Mouse (Mus musculus) heart, postnatal 0 days (tissue): ENCODE data around the gene Olfr1247.

Experiments used
- CTCF ChIP-seq: IDR thresholded peaks from 2 replicates; pipeline ENCODE4 v1.5.1; 2016; ENCODE audit warnings: antibody characterized with exemption, control low read depth, low read depth
- EP300 ChIP-seq: IDR thresholded peaks from 2 replicates; pipeline ENCODE4 v1.6.1; 2016; ENCODE audit warnings: antibody characterized with exemption, low read depth

- no peak for TF ChIP-seq CTCF
- no peak for TF ChIP-seq EP300
Observed at GRCm38 (mm10) chr2:89661367-89661766, 47.4 kb upstream of the Olfr1247 start, which contains the start of gene Olfr1250.
